Mouse (Mus musculus) bone marrow, adult 2 months (tissue): ENCODE measurements around the gene Tcn2.

ENCODE experiments used
- CTCF ChIP-seq: fragments of 200-500 bp; IDR thresholded peaks from 2 replicates; pipeline ENCODE4 v1.5.1; 2011; ENCODE audit warnings: low read length, control low read depth; ENCODE audit not compliant: control insufficient read depth, insufficient read depth
- POLR2A ChIP-seq: fragments of 200-500 bp; IDR thresholded peaks from 2 replicates; pipeline ENCODE4 v1.6.1; 2011; ENCODE audit warnings: low read depth, mild to moderate bottlenecking, control low read depth, low read length, borderline replicate concordance; ENCODE audit not compliant: control insufficient read depth

- TF ChIP-seq POLR2A (no peak), CTCF (no peak)
Observed at GRCm38 (mm10) chr11:3978421-3978820, 46.5 kb upstream of the Tcn2 start.
